Mouse (Mus musculus) intestine, postnatal 0 days (tissue): ENCODE measurements around the gene Chd1l. TPM values are rescaled to one million over a fixed set of nuclear protein-coding genes. Genes with fewer than 3 reads are reported as not detected.

Experiments
- ATAC-seq: fragments of 200-750 bp; cut with Nextera tagmentation; 2 replicates; pipeline ENCODE4 v1.8.0; 2017; ENCODE audit warnings: mild to moderate bottlenecking, moderate TSS enrichment, moderate library complexity
- H3K27ac ChIP-seq: fragments of 300-500 bp; sonication (generic); 2 replicates; pipeline ENCODE4 v1.5.1; 2014; ENCODE audit warnings: mild to moderate bottlenecking, low read depth, low read length, moderate library complexity
- H3K27me3 ChIP-seq: fragments of 300-500 bp; sonication (generic); replicated peaks from 2 replicates; pipeline ENCODE4 v1.6.1; 2014; ENCODE audit warnings: low read length, mixed read lengths; ENCODE audit not compliant: control insufficient read depth, insufficient read depth
- H3K36me3 ChIP-seq: fragments of 300-500 bp; sonication (generic); 2 replicates; pipeline ENCODE4 v1.6.1; 2014; ENCODE audit warnings: mild to moderate bottlenecking, moderate library complexity; ENCODE audit not compliant: control insufficient read depth, insufficient read depth
- H3K4me1 ChIP-seq: fragments of 300-500 bp; sonication (generic); replicated peaks from 2 replicates; pipeline ENCODE4 v1.6.1; 2014; ENCODE audit warnings: antibody characterized with exemption, low read length, mixed read lengths; ENCODE audit not compliant: control insufficient read depth, insufficient read depth
- H3K4me2 ChIP-seq: fragments of 300-500 bp; sonication (generic); replicated peaks from 2 replicates; pipeline ENCODE4 v1.6.1; 2014; ENCODE audit warnings: low read depth, mild to moderate bottlenecking, moderate library complexity
- H3K4me3 ChIP-seq: fragments of 300-500 bp; sonication (generic); 2 replicates; pipeline ENCODE4 v1.5.1; 2014; ENCODE audit warnings: low read depth, low read length
- H3K9ac ChIP-seq: fragments of 300-500 bp; sonication (generic); 2 replicates; pipeline ENCODE4 v1.6.1; 2014; ENCODE audit warnings: mild to moderate bottlenecking, low read depth, low read length
- H3K9me3 ChIP-seq: fragments of 300-500 bp; sonication (generic); 2 replicates; pipeline ENCODE4 v1.6.1; 2016; ENCODE audit warnings: mixed run types; ENCODE audit not compliant: control insufficient read depth
- CTCF ChIP-seq: sonication (generic); IDR thresholded peaks from 2 replicates; pipeline ENCODE4 v1.5.1; 2016; ENCODE audit warnings: low read depth, mild to moderate bottlenecking, control low read depth, antibody characterized with exemption, moderate library complexity
- WGBS: fragments of 180-500 bp; shearing (Covaris S2); extraction: QIAGEN DNeasy Blood & Tissue Kit; methylation state at CpG from one replicate; pipeline ENCODE4 v1.1.7; 2014; 5-methylcytosine and 5-hydroxymethylcytosine counted together
- polyA plus RNA-seq: library from polyadenylated mRNA; unstranded; fragments of >200 nt; fragmentation: Nextera tagmentation; extraction: Ambion mirVana; gene quantifications from 2 replicates; pipeline ENCODE4 v1.2.1, GENCODE M21; 2015

Gene Chd1l
- polyA plus RNA-seq, 1 experiment from 2014 or later: 9.0 TPM

DNA sequence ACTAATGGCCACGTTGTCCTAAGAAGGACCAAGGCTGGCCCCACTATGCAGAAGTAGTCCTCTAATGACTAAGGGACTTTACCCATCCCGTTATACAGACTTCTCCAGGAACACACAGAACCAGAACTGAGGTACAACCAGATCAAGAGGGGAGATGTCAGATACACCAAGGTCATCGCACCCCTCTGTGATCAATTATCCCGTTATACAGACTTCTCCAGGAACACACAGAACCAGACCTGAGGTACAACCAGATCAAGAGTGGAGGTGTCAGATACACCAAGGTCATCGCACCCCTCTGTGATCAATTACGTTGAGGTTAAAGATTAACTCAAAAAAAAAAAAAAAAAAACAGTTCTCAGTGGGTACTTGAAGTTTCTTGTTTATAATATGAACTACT lies 1.0 kb upstream of the Chd1l start:
- no peaks in the 10 kb centered on the region for H3K27me3 ChIP-seq
- H3K27ac ChIP-seq: no peak overlapping the region; the same call in 1 of the 2 replicates
- TF ChIP-seq CTCF: no peak
- H3K4me2 ChIP-seq: peak overlapping the region; percentile 94; the same call in 1 of the 2 replicates
- H3K4me1 ChIP-seq: no peaks in the 10 kb centered on the region
- ATAC-seq: no peak
- WGBS: 45% methylated on average over 6 of the region's 6 CpGs
- H3K36me3 ChIP-seq: no peaks in the 10 kb centered on the region
- no peak overlapping the region for H3K9ac ChIP-seq
- H3K9me3 ChIP-seq: no peaks in the 10 kb centered on the region
- no peak overlapping the region for H3K4me3 ChIP-seq

DNA sequence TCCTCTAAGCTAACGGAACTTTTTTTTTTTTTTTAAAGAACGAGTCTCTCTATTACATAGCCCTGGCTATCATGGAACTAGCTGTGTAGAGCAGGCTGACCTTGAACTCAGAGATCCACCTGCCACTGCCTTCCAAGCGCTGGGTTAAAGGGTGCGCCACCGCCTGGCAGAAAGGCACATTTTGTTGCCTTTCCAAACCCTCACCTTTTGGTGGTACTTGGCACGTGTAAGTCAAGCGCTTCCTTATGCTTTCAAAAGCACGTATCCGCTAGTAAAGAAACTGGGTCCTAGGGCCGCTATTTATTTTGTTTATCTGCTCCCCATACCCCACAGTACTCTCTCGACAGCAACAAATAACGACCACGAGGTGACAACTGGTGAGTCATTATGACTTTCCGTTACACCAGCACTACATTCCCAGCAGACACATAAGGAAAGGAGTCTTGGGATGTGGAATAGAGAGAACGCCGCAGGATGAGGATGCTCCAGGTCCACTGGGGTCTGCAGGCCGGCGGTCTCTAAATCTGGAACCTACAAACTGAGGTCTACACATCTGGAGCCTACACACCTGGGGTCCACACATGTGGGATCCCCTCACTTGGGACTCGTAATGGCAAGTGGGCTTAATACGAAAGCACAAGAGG lies 680 bp downstream of the Chd1l start:
- H3K4me3 ChIP-seq: peak overlapping the region; percentile 85
- no peaks in the 10 kb centered on the region for H3K36me3 ChIP-seq
- peak overlapping the region; percentile 94 for H3K4me2 ChIP-seq
- H3K9me3 ChIP-seq: no peaks in the 10 kb centered on the region
- H3K27me3 ChIP-seq: no peaks in the 10 kb centered on the region
- 2% methylated on average over 20 of the region's 20 CpGs for WGBS
- no peaks in the 10 kb centered on the region for H3K4me1 ChIP-seq
- peak; percentile 3 for ATAC-seq
- peak; percentile 66 for TF ChIP-seq CTCF
- H3K9ac ChIP-seq: peak overlapping the region; percentile 78
- H3K27ac ChIP-seq: peak overlapping the region; percentile 87

DNA sequence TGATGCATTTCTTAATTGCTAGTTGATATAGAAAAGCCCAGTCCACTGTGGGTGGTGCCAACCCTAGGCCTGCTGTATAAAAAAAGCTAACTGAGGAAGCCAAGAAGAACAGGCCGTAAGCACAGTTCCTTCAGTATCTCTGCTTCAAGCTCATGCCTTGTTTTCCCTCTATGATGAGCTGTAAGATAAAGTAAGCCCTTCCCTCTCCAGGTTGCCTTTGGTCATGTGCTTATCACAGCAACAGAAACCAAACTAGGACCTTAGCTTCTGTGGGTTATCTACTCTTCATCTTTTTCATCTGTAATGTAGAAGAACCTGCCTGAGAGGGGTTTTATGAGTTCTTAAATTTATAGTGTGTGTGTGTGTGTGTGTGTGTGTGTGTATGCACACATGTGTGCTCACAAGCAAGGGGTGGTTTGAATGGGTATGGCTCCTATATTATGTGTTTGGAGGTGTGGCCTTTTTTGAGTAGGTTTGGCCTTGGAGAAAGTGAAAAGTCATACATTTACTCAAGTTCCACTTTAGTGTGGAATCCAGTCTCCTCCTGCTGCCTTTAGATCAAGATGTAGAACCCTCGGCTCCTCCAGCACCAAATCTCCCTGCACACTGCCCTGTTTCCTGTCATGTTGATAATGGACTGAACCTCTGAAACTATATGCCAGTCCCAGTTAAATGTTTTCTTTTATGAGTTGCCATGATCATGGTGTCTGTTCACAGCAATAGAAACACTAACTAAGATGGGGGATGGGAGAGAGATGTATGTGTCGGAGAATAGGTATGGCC lies 9.8 kb downstream of the Chd1l start:
- no peaks in the 10 kb centered on the region for H3K27me3 ChIP-seq
- WGBS: 93% methylated on average over 3 of the region's 3 CpGs
- no peak for ATAC-seq

GRCm38 (mm10) chr3:97596796-97597195 lies 13.2 kb downstream of the Chd1l start:
- no peak for TF ChIP-seq CTCF
- ATAC-seq: no peak
- Histone ChIP-seq H3K27me3 (no peaks in the 10 kb centered on the region), H3K4me2 (no peak overlapping the region), H3K27ac (no peak overlapping the region), H3K9me3 (no peaks in the 10 kb centered on the region), H3K36me3 (peaks cover 30% of the 10 kb centered on the region), H3K4me1 (0 out of 2 replicates have a peak, but pooled peaks cover 6% of the 10 kb centered on the region), H3K9ac (no peak overlapping the region), H3K4me3 (no peak overlapping the region)
- 47% methylated on average over 8 of the region's 8 CpGs for WGBS

More for the DNA sequence above, 9.8 kb downstream of the Chd1l start:
- no peaks in the 10 kb centered on the region for H3K9me3 ChIP-seq
- H3K4me1 ChIP-seq: 0 out of 2 replicates have a peak, but pooled peaks cover 6% of the 10 kb centered on the region
- peaks cover 26% of the 10 kb centered on the region; the same call in 1 of the 2 replicates for H3K36me3 ChIP-seq
- H3K4me3 ChIP-seq: no peak overlapping the region
- no peak overlapping the region for H3K4me2 ChIP-seq
- no peak overlapping the region for H3K9ac ChIP-seq
- no peak overlapping the region for H3K27ac ChIP-seq
- TF ChIP-seq CTCF: no peak

- Histone ChIP-seq H3K4me2 (no peak overlapping the region), H3K9ac (no peak overlapping the region), H3K27ac (no peak overlapping the region), H3K27me3 (no peaks in the 10 kb centered on the region), H3K36me3 (peaks cover 38% of the 10 kb centered on the region), H3K4me1 (0 out of 2 replicates have a peak, but pooled peaks cover 6% of the 10 kb centered on the region), H3K9me3 (no peaks in the 10 kb centered on the region), H3K4me3 (no peak overlapping the region)
- TF ChIP-seq CTCF: no peak
- ATAC-seq: no peak
- 91% methylated on average over 6 of the region's 6 CpGs for WGBS
These were observed 14.9 kb downstream of the Chd1l start for GRCm38 (mm10) chr3:97595066-97595465.

- ATAC-seq: no peak
- Histone ChIP-seq H3K27me3 (no peaks in the 10 kb centered on the region), H3K9ac (no peak overlapping the region), H3K9me3 (no peaks in the 10 kb centered on the region), H3K4me2 (no peak overlapping the region), H3K4me1 (0 out of 2 replicates have a peak, but pooled peaks cover 6% of the 10 kb centered on the region), H3K27ac (no peak overlapping the region), H3K4me3 (no peak overlapping the region), H3K36me3 (peaks cover 34% of the 10 kb centered on the region; the same call in 1 of the 2 replicates)
- WGBS: 88% methylated on average over 13 of the region's 13 CpGs
- no peak for TF ChIP-seq CTCF
These were observed 15.9 kb downstream of the Chd1l start for GRCm38 (mm10) chr3:97594140-97594539.
